Mouse (Mus musculus) right cerebral cortex, postnatal 14 days (tissue): ENCODE data around the gene Pdzrn3.

Source experiments
- DNase-seq: peaks from one replicate; pipeline ENCODE4 v3.0.0; 2022

Pdzrn3 gene

DNA sequence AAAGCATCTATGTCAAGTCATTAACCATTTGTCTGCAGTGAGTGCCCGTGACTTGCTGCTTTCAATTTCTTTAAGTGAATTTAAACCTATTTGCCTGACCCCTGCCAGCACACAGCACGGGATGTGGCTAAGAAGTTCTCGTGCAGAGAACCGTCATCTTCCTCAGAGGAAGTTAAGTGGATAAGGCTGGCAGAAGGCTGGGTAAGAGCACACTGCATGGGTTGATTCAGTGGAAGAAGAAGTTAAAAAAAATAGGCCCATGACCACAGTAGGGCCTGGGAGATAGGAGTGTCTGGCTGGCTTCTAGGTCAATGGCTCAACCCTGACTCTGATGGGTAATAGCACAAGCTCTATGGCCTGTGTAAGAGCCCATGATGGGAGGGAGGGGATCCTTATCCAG, 131.6 kb downstream of the Pdzrn3 start:
- DNase-seq, result no peak

DNA sequence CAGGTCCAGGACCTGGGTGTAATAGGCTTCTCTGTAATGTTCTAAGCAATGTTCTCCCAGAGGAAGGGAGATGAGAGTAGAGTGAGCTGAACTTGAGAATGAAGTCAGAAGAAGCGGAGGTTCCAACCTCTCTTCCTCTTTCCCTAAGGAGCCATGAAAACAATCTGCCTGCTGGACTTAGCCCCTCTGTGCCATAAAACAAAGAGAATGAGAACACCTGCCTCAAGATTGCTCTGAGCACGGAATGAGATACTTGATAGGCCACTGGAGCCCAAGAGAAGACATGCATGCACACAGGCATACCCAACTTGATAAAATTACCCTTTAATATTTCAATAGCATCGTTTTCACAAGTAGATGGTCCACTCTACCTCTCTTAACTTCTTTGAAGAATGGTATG, 133.3 kb downstream of the Pdzrn3 start:
- no peak for DNase-seq

- no peak for DNase-seq
Observed at GRCm38 (mm10) chr6:101243189-101243815, 134.4 kb downstream of the Pdzrn3 start.

GRCm38 (mm10) chr6:101236641-101237246, 141.0 kb downstream of the Pdzrn3 start:
- no peak for DNase-seq

DNA sequence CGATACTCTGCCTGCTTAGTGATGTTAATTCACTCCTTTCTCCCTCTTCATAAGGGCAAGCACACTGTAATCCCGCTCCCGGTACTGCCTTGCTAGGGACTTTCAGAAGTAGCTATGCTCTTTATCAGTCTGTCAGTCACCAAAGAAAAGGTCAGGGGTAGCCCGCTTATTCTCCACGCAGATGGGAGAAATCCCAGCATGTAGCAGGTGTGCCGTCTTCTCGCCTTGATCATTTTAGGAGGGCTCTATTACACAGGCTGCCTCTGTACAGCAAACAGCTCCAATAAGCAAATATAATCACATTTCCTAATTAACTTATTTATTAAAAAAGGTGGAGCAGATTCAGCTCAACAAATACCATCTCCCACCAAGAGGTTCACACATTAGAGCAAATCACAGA, 141.5 kb downstream of the Pdzrn3 start:
- no peak for DNase-seq

- DNase-seq, result no peak
Observed at GRCm38 (mm10) chr6:101234349-101234748, 143.3 kb downstream of the Pdzrn3 start.

DNA sequence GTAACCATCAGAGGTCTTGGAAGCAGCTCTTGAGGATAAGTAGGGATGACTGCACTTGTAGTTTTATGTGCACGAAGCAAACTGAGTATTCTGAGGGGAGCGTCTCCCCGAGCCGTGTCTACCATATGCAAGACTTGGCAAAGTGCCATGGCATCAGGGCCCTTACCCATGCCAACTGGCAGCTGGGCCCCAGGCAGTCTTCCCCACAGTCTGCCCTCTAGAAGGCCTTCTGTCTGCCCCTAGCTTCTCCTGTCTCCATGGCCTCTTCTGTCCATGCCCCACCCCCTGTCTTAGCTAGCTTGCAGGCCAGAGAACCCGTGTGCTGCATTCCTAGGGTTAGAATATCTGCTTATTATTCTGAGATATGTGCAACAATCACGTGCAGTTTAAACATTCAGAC, 144.0 kb downstream of the Pdzrn3 start:
- DNase-seq, result peak; percentile 40

DNA sequence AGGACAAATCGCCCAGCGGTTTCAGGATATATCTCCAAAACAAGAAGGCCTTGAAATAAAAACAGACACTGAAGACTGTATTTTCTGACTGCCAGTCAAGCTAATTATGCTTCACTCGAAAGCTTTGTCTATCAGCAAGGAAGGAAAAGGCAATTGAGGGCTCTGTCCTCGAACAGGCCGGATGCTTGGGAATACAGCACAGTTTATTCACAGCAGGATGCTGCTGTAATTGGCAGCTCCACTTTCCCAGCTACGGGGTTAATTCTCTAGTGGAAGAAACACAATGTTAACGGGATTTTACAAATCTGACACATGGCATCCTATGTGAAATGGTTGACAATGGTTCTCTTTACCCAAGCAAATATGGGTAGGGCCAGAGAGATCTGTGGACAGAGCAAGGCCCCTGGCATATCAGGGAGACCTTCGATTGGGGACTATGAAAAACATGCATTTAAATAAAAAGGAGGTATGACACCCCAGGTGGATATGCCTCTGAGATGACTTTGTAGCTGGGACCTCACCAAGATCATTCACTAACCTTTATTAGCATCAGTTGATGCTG, 150.3 kb downstream of the Pdzrn3 start:
- no peak for DNase-seq

DNA sequence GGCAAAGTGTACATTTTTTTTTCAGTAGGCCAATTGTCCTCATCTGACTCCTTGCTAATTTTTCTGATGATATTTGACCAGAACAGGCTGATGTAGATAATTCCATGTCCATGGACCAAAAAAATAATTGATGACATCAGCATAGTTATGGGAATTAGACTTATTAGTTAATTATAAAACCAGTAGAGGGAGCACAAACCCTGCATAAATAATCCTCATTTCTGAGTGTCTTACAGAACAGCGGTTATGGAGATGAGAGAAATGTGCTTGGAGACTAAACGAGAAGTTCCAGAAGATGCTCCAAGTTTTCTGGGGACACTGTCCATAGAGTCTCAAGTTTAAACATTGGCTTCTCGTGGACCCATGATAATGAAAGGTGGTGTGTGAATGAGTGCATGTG, 157.4 kb downstream of the Pdzrn3 start:
- no peak for DNase-seq

GRCm38 (mm10) chr6:101219004-101219403, 158.7 kb downstream of the Pdzrn3 start:
- DNase-seq, result no peak

DNA sequence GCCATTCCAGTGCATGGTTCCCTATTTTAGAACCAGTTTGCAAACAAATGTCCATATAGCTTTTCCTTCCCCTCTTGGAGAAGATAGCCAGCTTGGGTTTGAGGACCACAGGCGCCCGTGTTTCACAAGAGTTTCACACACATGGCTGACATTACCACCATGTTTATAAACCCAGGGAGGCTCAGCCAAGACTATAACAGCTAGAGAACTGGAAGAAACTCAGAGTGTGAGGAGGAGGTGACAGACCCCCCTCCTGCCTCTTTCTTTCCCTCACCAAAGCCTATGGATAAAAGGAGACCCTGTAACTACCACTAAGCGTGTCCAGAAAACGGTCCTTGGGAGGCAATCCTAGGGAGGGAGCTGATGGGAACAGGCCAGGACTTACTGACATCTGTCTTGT, 159.5 kb downstream of the Pdzrn3 start:
- no peak for DNase-seq

- no peak for DNase-seq
Observed at GRCm38 (mm10) chr6:101217756-101218155, 159.9 kb downstream of the Pdzrn3 start.

DNA sequence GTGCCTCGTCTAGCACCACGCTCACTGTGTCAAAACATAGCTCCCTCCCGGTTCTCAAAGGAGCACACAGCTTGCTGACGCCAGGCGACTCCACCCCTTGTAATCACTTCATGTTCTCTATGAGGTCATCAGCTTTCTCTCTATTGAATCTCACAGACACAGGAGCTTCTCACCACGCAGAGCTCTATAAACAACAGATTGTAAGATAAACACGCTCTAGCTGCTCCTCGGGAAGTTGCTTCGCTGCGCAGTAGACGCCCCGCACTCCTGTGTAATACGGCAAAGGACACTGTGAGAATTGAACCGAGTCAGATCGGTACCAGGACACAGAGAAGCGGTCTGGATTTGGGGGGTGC, 162.3 kb downstream of the Pdzrn3 start:
- no peak for DNase-seq

- DNase-seq, result no peak
Observed at GRCm38 (mm10) chr6:101214734-101215435, 162.8 kb downstream of the Pdzrn3 start.

DNA sequence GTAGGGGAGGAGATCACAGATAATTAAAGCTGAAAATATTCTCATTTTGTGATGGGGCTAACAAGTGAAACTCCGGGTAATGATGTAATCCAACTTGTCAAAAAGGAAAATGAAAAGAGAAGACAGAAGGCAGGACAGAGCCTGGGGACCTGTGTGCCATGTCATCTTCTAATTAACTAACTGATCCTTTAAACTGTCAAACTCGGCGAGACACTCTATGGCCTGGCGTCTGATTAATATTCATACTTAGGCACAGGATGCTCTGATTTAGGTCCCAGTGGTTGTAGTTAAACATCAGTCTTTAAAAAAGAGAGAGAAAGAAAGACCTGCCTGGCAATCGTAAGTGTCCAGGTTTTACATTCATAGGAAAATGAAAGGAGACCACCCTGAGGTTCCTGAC, 164.6 kb downstream of the Pdzrn3 start:
- no peak for DNase-seq

- DNase-seq, result no peak
Observed at GRCm38 (mm10) chr6:101212086-101212485, 165.6 kb downstream of the Pdzrn3 start.

- no peak for DNase-seq
Observed at GRCm38 (mm10) chr6:101211361-101211841, 166.3 kb downstream of the Pdzrn3 start.

- peak; percentile 48 for DNase-seq
Observed at GRCm38 (mm10) chr6:101198943-101199298, 178.8 kb downstream of the Pdzrn3 start.

DNA sequence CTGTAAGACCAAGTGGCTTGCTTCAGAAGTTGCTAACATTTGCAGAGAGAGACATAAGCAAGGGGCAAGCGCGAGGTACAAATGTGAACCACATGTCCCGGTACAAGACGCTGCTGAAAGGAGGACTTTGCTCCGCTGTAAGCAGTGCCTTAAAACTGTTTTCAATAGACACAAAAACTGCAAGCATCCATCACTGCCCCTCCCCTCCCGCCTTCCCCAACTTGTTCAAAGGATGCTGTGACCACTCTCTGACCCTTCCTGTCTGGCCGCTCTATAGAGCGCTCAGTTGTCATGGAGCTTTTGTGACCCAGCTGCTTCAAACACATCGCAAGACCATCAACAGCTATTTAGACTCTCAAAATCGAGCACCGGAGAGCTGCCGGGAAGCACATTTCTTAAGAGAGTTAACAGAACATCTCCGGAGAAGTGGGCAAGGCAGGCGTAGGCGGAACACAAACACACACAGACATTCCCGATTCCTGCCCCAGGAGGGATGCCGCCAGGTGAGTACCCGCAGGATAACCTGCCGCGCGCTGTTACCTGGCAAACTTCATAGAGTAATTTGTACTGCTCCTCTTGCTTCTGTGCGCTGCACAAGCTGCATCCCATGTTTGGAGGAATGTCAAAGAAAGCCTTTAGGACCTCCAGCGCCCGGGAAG, 179.3 kb downstream of the Pdzrn3 start:
- DNase-seq, result peak; percentile 12

DNA sequence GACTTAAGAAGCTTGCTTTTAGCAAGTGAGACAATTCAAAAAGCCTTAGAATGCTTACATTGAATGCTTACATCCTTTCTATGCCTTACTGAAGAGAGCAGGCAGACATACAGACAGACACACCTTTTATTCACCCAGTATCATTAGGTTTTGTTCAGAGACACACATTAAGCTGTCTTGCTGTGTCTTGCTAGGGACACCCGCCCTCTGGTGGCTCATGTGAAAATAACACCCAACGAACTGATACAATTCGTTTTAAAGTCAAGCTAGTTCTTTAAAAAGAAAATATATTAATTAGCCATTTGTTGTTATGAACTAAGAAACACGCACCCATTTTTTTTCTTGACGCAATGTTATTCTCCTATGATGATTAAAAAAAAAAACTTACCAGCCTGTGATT, 180.1 kb downstream of the Pdzrn3 start:
- peak; percentile 85 for DNase-seq

DNA sequence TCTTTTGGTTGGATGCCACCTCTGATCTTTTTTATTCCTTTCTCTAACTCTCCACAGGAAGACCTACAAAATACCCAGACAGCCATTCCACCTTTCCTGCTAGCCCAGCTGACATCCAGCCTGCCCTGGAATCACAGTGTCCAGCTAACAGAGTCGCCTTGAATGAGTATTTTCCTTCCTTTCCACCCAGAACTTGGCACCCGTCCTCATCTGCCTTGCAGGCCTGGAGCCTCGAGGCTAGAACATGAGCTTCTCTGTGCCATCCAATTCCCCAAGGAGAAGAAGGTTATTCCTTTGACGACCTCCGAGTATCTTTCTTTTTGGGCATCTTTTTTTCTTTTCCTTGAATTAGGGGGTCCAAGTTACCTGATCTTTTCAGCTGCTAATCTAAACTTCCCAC, 181.8 kb downstream of the Pdzrn3 start:
- no peak for DNase-seq

- no peak for DNase-seq
Observed at GRCm38 (mm10) chr6:101194386-101194925, 183.2 kb downstream of the Pdzrn3 start.

DNA sequence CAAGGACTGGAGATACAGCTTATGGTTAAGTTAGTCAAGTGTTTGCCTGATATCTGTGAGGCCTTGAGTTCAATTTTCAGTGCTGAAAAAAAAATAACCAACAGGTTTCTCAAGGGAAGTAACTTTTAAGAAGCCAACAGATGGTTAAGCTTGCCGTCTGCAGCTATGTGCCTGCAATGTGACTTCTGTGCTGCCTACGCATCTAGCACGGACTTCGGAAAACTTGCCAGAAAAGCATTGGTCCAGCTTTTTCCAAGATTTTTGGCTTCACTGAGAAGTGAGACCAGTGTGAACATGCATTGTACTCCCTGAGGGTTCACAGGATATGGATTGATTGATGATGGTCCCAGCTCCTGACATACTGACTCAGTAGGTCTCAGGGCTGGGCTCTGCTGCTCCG, 186.1 kb downstream of the Pdzrn3 start:
- no peak for DNase-seq
